9 mouse cellular contexts compared by ENCODE assay signal in the genomic region with DNA sequence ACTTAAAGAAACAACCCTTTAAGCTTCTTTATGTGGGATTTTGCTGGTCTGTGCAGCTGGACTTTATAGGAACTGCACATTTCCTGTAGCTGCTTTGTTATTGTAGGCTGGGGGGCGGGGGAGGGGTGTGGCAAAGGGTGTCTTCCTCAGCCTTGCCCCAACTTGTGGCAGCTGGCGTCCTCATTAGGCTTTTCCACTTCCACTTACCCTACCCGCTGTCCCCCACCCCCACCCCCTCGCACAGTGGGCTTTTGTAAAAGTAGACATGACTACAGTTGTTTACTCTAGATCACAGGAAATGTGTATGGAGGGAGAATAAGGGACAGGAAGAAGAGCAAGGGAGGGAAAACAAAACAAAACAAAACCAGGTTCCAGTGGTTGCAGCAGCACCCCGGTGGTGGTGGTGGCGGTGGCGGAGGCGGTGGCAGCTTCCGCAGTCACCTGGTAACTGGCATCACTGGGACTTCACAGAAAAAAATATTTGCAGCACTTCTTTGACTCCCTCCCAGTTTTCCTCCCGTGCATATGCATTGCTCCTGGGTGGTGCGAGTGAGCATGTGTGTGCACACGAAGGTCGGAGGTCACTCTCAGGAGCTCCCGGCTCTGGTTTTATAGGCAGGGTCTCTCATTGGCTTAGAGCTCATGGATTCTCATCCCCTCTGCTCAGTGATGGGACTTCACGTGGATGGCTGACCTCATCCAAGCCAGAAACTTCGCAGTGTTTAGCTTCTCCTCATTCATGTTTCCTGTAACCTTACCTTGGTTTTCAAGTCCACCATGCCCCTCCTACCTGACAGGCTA. TPM values are rescaled to one million over a fixed set of nuclear protein-coding genes. Genes with fewer than 3 reads are reported as not detected.
DNase-seq lines count a peak whose midpoint lies in the region; ATAC-seq lines count a peak whose summit lies in the region.
"Had no signal": no experiment of that assay in that cellular context is flagged by ENCODE, and none has a peak within 500 bp of the region (broad histone marks: within the 10 kb centered on the region; RNA-seq: fewer than 3 reads in every experiment).

No protein-coding gene starts in this region.

- no peaks in the 10 kb centered on the region for H3K36me3 ChIP-seq in embryonic facial prominence, embryonic 10.5 days (replicated peaks)
- H3K36me3 ChIP-seq in liver, embryonic 11.5 days (ENCODE audit: control insufficient read depth, insufficient read depth, low read length) = peaks cover 3% of the 10 kb centered on the region; the same call in 1 of the 2 replicates
- H3K36me3 ChIP-seq in stomach, embryonic 14.5 days (ENCODE audit: control insufficient read depth, insufficient read depth, low read length) = no peaks in the 10 kb centered on the region
- H3K36me3 ChIP-seq: neural tube, embryonic 12.5 days had no signal

- no peaks in the 10 kb centered on the region for H3K9me3 ChIP-seq in embryonic facial prominence, embryonic 10.5 days
- no peaks in the 10 kb centered on the region for H3K9me3 ChIP-seq in liver, embryonic 11.5 days (ENCODE audit: control insufficient read depth, low read length)
- H3K9me3 ChIP-seq in stomach, embryonic 14.5 days (ENCODE audit: control insufficient read depth, low read depth, low read length) = no peaks in the 10 kb centered on the region
- H3K9me3 ChIP-seq: neural tube, embryonic 12.5 days had no signal

- no peaks in the 10 kb centered on the region for H3K27me3 ChIP-seq in embryonic facial prominence, embryonic 10.5 days (replicated peaks; ENCODE audit: low read depth, poor library complexity, severe bottlenecking)
- H3K27me3 ChIP-seq in liver, embryonic 11.5 days (replicated peaks; ENCODE audit: control insufficient read depth, insufficient read depth, low read length) = no peaks in the 10 kb centered on the region
- no peaks in the 10 kb centered on the region for H3K27me3 ChIP-seq in stomach, embryonic 14.5 days (ENCODE audit: control insufficient read depth, insufficient read depth, low read length)
- H3K27me3 ChIP-seq: neural tube, embryonic 12.5 days had no signal

- no peak overlapping the region for H3K9ac ChIP-seq in liver, embryonic 11.5 days (ENCODE audit: low read depth, low read length)
- H3K9ac ChIP-seq in stomach, embryonic 14.5 days (replicated peaks; ENCODE audit: low read depth, low read length) = no peak overlapping the region; the same call in 1 of the 2 replicates
- H3K9ac ChIP-seq: neural tube, embryonic 12.5 days had no signal

- peak; percentile 44 for DNase-seq in kidney, postnatal 10 days
- DNase-seq in kidney, postnatal 36 days = no peak
- DNase-seq in embryonic facial prominence, embryonic 10.5 days (ENCODE audit: low spot score) = peak; percentile 31
- DNase-seq in liver, embryonic 11.5 days (ENCODE audit: low spot score) = no peak
- DNase-seq in left cerebral cortex, adult 9 months (ENCODE audit: low spot score in 2 of 2) = no peak
- no peak for DNase-seq in testis, postnatal 14 days (ENCODE audit: low spot score)
- DNase-seq in frontal cortex, adult 2 months (ENCODE audit: extremely low spot score in 1 of 2, low spot score in 1 of 2) = no peak

- H3K4me3 ChIP-seq in embryonic facial prominence, embryonic 10.5 days = no peak overlapping the region
- no peak overlapping the region for H3K4me3 ChIP-seq in liver, embryonic 11.5 days (ENCODE audit: low read depth, low read length)
- no peak overlapping the region for H3K4me3 ChIP-seq in stomach, embryonic 14.5 days (ENCODE audit: low read depth, low read length)
- H3K4me3 ChIP-seq: neural tube, embryonic 12.5 days had no signal

- H3K27ac ChIP-seq in embryonic facial prominence, embryonic 10.5 days (replicated peaks) = peak overlapping the region; percentile 61; the same call in 1 of the 2 replicates
- H3K27ac ChIP-seq in liver, embryonic 11.5 days (ENCODE audit: low read depth, low read length) = 0 out of 2 replicates have a peak overlapping the region, but pooled peaks have one; percentile 3
- peak overlapping the region; percentile 76 for H3K27ac ChIP-seq in stomach, embryonic 14.5 days (ENCODE audit: low read length)
- H3K27ac ChIP-seq: neural tube, embryonic 12.5 days had no signal

- peaks cover 35% of the 10 kb centered on the region for H3K4me1 ChIP-seq in embryonic facial prominence, embryonic 10.5 days
- H3K4me1 ChIP-seq in liver, embryonic 11.5 days (replicated peaks; ENCODE audit: control insufficient read depth, insufficient read depth, low read length) = peaks cover 33% of the 10 kb centered on the region
- H3K4me1 ChIP-seq in stomach, embryonic 14.5 days (ENCODE audit: control insufficient read depth, insufficient read depth, low read length) = peaks cover 31% of the 10 kb centered on the region; the same call in 1 of the 2 replicates

- no peak for ATAC-seq in liver, embryonic 11.5 days (replicated peaks; ENCODE audit: low FRiP score)
- no peak for ATAC-seq in stomach, embryonic 14.5 days (ENCODE audit: insufficient number of reproducible peaks, insufficient read depth, low FRiP score, low read depth)

- H3K4me2 ChIP-seq in liver, embryonic 11.5 days = peak overlapping the region; percentile 29
- no peak overlapping the region for H3K4me2 ChIP-seq in stomach, embryonic 14.5 days (replicated peaks; ENCODE audit: low read depth, low read length)
- H3K4me2 ChIP-seq: neural tube, embryonic 12.5 days had no signal

- 77% methylated on average over 16 of the region's 16 CpGs for WGBS in embryonic facial prominence, embryonic 10.5 days
- 69% methylated on average over 16 of the region's 16 CpGs for WGBS in liver, embryonic 11.5 days
- 63% methylated on average over 16 of the region's 16 CpGs for WGBS in stomach, embryonic 14.5 days

RNA-seq across cellular contexts. Expression of a gene that starts 4.8 kb away (rescaled TPM):
- polyA plus RNA-seq in embryonic facial prominence, embryonic 10.5 days (2016; fragmentation: Nextera tagmentation; extraction: Ambion mirVana) = 12.6 and 13.1 TPM in 2 replicates
- 11.9 and 12.6 TPM in 2 replicates for polyA plus RNA-seq in liver, embryonic 11.5 days (2014; fragmentation: Nextera tagmentation; extraction: Ambion mirVana)
- polyA plus RNA-seq in stomach, embryonic 14.5 days (2014; fragmentation: Nextera tagmentation; extraction: Ambion mirVana) = 16.6 and 20.4 TPM in 2 replicates
- 17.0 and 18.3 TPM in 2 replicates for polyA plus RNA-seq in frontal cortex, adult 2 months (2012; rRNA removed)

RNA-seq across cellular contexts. Expression of a gene that starts 40.9 kb away (rescaled TPM):
- polyA plus RNA-seq in embryonic facial prominence, embryonic 10.5 days (2016; fragmentation: Nextera tagmentation; extraction: Ambion mirVana) = 17.7 and 22.4 TPM in 2 replicates
- 9.9 and 11.6 TPM in 2 replicates for polyA plus RNA-seq in liver, embryonic 11.5 days (2014; fragmentation: Nextera tagmentation; extraction: Ambion mirVana)
- polyA plus RNA-seq in stomach, embryonic 14.5 days (2014; fragmentation: Nextera tagmentation; extraction: Ambion mirVana) = 36.9 and 43.7 TPM in 2 replicates
- polyA plus RNA-seq in frontal cortex, adult 2 months (2012; rRNA removed) = 54.2 and 56.0 TPM in 2 replicates

Comparison
In these comparisons a context has a peak if more than half of its experiments do, and no peak if none do; other contexts are left out.
1. DNase-seq: peak in kidney, postnatal 10 days (single experiment) and embryonic facial prominence, embryonic 10.5 days (single experiment); none in kidney, postnatal 36 days (0 of 2), liver, embryonic 11.5 days (single experiment), left cerebral cortex, adult 9 months (0 of 2), testis, postnatal 14 days (single experiment) and frontal cortex, adult 2 months (0 of 2).
2. H3K27ac ChIP-seq: peak in every context shown above with its lines; median percentile 76 in stomach, embryonic 14.5 days; 61 in embryonic facial prominence, embryonic 10.5 days; 3 in liver, embryonic 11.5 days.